Mouse (Mus musculus): ENCODE data around the gene BC067074. TPM values are rescaled to one million over a fixed set of nuclear protein-coding genes. Genes with fewer than 3 reads are reported as not detected.

BC067074 gene
- polyA plus RNA-seq, 1 experiment = 0.27 TPM

- no peaks in the 10 kb centered on the region for H3K27me3 ChIP-seq (ENCODE audit: control insufficient read depth, insufficient read depth, low read length)
- no peak overlapping the region for H3K4me3 ChIP-seq (ENCODE audit: control insufficient read depth, low read depth, low read length)
Observed at GRCm38 (mm10) chr13:113397006-113397520, 104.1 kb downstream of the BC067074 start.

GRCm38 (mm10) chr13:113401373-113402010, 108.5 kb downstream of the BC067074 start:
- Histone ChIP-seq H3K27me3 (ENCODE audit: control insufficient read depth, insufficient read depth, low read length) (no peaks in the 10 kb centered on the region), H3K4me3 (ENCODE audit: control insufficient read depth, low read depth, low read length) (no peak overlapping the region), H3K27ac (ENCODE audit: control insufficient read depth, insufficient read depth, low read depth, low read length) (no peak overlapping the region), H3K4me1 (ENCODE audit: control insufficient read depth, insufficient read depth, low read length) (no peaks in the 10 kb centered on the region), H3K36me3 (ENCODE audit: control insufficient read depth, insufficient read depth, low read length) (no peaks in the 10 kb centered on the region)
- TF ChIP-seq CTCF (IDR thresholded peaks at IDR 0.05; ENCODE audit: control insufficient read depth, insufficient read depth, insufficient replicate concordance, low read depth, low read length) (no peak), POLR2A (IDR thresholded peaks at IDR 0.05; ENCODE audit: control insufficient read depth, low read depth, low read length) (no peak)

More at GRCm38 (mm10) chr13:113397006-113397520, 104.1 kb downstream of the BC067074 start:
- no peak overlapping the region for H3K27ac ChIP-seq (ENCODE audit: control insufficient read depth, insufficient read depth, low read depth, low read length)
- TF ChIP-seq CTCF (IDR thresholded peaks at IDR 0.05; ENCODE audit: control insufficient read depth, insufficient read depth, insufficient replicate concordance, low read depth, low read length) (no peak), POLR2A (IDR thresholded peaks at IDR 0.05; ENCODE audit: control insufficient read depth, low read depth, low read length) (no peak)
- peaks cover 2% of the 10 kb centered on the region; the same call in 1 of the 2 replicates for H3K4me1 ChIP-seq (ENCODE audit: control insufficient read depth, insufficient read depth, low read length)
- no peaks in the 10 kb centered on the region for H3K36me3 ChIP-seq (ENCODE audit: control insufficient read depth, insufficient read depth, low read length)

- Histone ChIP-seq H3K4me3 (ENCODE audit: control insufficient read depth, low read depth, low read length) (no peak overlapping the region), H3K36me3 (ENCODE audit: control insufficient read depth, insufficient read depth, low read length) (no peaks in the 10 kb centered on the region), H3K27ac (ENCODE audit: control insufficient read depth, insufficient read depth, low read depth, low read length) (no peak overlapping the region), H3K4me1 (ENCODE audit: control insufficient read depth, insufficient read depth, low read length) (no peaks in the 10 kb centered on the region), H3K27me3 (ENCODE audit: control insufficient read depth, insufficient read depth, low read length) (no peaks in the 10 kb centered on the region)
- TF ChIP-seq POLR2A (IDR thresholded peaks at IDR 0.05; ENCODE audit: control insufficient read depth, low read depth, low read length) (no peak), CTCF (IDR thresholded peaks at IDR 0.05; ENCODE audit: control insufficient read depth, insufficient read depth, insufficient replicate concordance, low read depth, low read length) (no peak)
Observed at GRCm38 (mm10) chr13:113403706-113404105, 110.7 kb downstream of the BC067074 start.

DNA sequence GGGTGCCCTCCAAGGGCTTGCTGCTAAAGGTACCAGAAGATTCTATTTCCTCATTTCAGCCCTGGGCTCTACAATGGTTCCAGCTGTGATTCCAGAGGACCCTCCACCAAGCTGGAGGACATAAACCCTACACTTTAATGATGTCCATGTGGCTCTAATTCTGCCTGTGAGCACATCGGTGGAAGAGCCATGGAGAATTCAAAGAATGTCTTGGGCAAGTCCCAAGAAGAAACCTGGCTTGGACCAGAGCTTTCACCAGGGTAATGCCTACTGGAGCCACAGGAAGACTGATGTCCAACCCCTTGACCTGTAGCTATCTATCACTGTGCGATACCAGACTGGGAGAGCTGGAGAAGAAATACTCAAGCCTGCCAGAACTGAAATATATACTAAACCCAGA, 111.2 kb downstream of the BC067074 start:
- H3K4me3 ChIP-seq (ENCODE audit: control insufficient read depth, low read depth, low read length) = no peak overlapping the region
- H3K4me1 ChIP-seq (ENCODE audit: control insufficient read depth, insufficient read depth, low read length) = no peaks in the 10 kb centered on the region
- no peak overlapping the region for H3K27ac ChIP-seq (ENCODE audit: control insufficient read depth, insufficient read depth, low read depth, low read length)
- TF ChIP-seq POLR2A (IDR thresholded peaks at IDR 0.05; ENCODE audit: control insufficient read depth, low read depth, low read length) (no peak), CTCF (IDR thresholded peaks at IDR 0.05; ENCODE audit: control insufficient read depth, insufficient read depth, insufficient replicate concordance, low read depth, low read length) (no peak)
- no peaks in the 10 kb centered on the region for H3K27me3 ChIP-seq (ENCODE audit: control insufficient read depth, insufficient read depth, low read length)
- H3K36me3 ChIP-seq (ENCODE audit: control insufficient read depth, insufficient read depth, low read length) = no peaks in the 10 kb centered on the region

DNA sequence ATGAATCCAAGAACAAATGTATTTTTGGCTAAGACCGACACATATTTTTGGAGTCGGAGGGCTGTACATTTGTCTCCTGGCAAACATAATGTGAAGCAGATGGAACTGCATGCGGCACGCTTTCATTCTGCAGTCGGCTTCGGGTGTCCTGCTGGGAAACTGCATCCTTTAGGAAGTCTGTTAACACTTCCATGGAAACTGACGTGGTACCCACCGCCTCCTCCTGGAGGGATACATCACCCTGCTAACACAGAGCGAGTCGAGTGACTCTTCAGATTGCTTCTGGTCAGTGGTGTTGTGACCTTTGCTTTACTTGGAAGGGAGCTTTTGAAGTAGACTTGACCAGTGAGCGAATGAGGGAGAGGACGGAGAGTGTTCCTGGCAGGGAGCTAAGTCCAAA, 117.0 kb downstream of the BC067074 start:
- Histone ChIP-seq H3K4me1 (ENCODE audit: control insufficient read depth, insufficient read depth, low read length) (peaks cover 6% of the 10 kb centered on the region), H3K27me3 (ENCODE audit: control insufficient read depth, insufficient read depth, low read length) (no peaks in the 10 kb centered on the region), H3K27ac (ENCODE audit: control insufficient read depth, insufficient read depth, low read depth, low read length) (no peak overlapping the region), H3K4me3 (ENCODE audit: control insufficient read depth, low read depth, low read length) (no peak overlapping the region), H3K36me3 (ENCODE audit: control insufficient read depth, insufficient read depth, low read length) (no peaks in the 10 kb centered on the region)
- TF ChIP-seq POLR2A (IDR thresholded peaks at IDR 0.05; ENCODE audit: control insufficient read depth, low read depth, low read length) = no peak

GRCm38 (mm10) chr13:113415527-113415926, 122.6 kb downstream of the BC067074 start:
- no peaks in the 10 kb centered on the region for H3K36me3 ChIP-seq (ENCODE audit: control insufficient read depth, insufficient read depth, low read length)
- no peaks in the 10 kb centered on the region for H3K27me3 ChIP-seq (ENCODE audit: control insufficient read depth, insufficient read depth, low read length)
- no peak overlapping the region for H3K27ac ChIP-seq (ENCODE audit: control insufficient read depth, insufficient read depth, low read depth, low read length)
- TF ChIP-seq CTCF (IDR thresholded peaks at IDR 0.05; ENCODE audit: control insufficient read depth, insufficient read depth, insufficient replicate concordance, low read depth, low read length) (no peak), POLR2A (IDR thresholded peaks at IDR 0.05; ENCODE audit: control insufficient read depth, low read depth, low read length) (no peak)
- peaks cover 6% of the 10 kb centered on the region for H3K4me1 ChIP-seq (ENCODE audit: control insufficient read depth, insufficient read depth, low read length)
- H3K4me3 ChIP-seq (ENCODE audit: control insufficient read depth, low read depth, low read length) = no peak overlapping the region

DNA sequence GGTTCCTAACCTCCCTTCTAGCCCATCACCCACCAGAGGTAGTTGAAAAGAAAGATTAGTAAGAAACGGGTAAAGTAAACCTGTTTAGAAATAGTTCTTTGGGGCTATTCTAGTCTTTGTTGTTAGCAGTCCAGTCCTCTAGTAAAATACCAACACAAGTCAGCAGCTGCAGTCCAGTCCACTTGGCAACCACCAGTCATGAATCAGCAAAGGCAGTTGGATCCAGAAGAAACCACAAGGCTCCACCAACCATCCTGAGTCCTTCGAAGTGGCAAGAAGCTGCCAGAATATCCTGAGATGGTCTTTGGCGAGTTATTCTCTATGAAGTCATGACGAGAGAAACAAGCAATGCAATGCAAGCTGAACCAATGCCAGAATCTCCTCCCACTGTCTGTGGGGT, 124.0 kb downstream of the BC067074 start:
- Histone ChIP-seq H3K36me3 (ENCODE audit: control insufficient read depth, insufficient read depth, low read length) (no peaks in the 10 kb centered on the region), H3K27me3 (ENCODE audit: control insufficient read depth, insufficient read depth, low read length) (no peaks in the 10 kb centered on the region), H3K4me1 (ENCODE audit: control insufficient read depth, insufficient read depth, low read length) (peaks cover 6% of the 10 kb centered on the region), H3K4me3 (ENCODE audit: control insufficient read depth, low read depth, low read length) (no peak overlapping the region), H3K27ac (ENCODE audit: control insufficient read depth, insufficient read depth, low read depth, low read length) (no peak overlapping the region)
- TF ChIP-seq POLR2A (IDR thresholded peaks at IDR 0.05; ENCODE audit: control insufficient read depth, low read depth, low read length) = no peak
